Mouse (Mus musculus) ES-E14 (cell line): ENCODE results near the gene Aig1.

Experiments used
- HCFC1 ChIP-seq: IDR thresholded peaks from 2 replicates; pipeline ENCODE4 v1.6.1; 2012; ENCODE audit warnings: low read length, inconsistent platforms, borderline replicate concordance; ENCODE audit not compliant: insufficient read depth
- ZC3H11A ChIP-seq: IDR thresholded peaks from 2 replicates; pipeline ENCODE4 v1.6.1; 2012; ENCODE audit warnings: low read depth, mild to moderate bottlenecking, inconsistent platforms, low read length, borderline replicate concordance
- ZNF384 ChIP-seq: IDR thresholded peaks from 2 replicates; pipeline ENCODE4 v1.6.1; 2012; ENCODE audit warnings: low read depth, low read length, inconsistent platforms

DNA sequence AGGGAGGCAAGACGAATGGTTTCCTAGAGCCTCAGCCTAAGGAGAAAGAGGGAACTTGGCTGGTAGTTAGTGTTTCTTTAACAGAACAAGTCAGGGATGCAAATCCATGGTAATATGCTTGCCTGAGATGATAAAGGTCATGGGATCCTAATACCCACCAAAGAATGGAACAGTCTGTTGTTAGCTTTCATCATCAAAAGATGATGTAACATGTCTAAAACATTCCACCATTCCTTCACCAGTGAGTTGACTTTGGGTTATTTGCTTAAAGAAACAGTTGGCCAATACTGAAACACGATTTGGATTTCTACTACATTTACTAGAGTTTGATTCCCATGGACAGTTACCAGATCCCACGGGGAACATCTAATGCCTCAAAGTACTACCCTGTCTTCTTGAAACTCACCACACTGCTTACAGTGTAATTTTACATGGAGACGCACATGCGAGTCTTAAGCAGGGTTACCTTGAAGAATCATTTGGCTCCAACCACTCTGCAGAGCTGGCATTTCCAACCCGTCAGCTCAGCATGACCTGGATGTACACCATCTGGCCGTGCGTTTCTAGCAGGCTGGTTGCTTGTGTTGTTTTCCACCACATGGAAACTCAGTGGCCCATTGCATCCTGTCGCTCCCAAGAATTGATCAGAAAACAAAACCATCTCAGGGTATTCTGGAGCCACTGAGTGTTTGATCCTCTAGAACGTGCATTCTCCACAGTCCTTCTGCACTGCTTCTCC lies 32.9 kb downstream of the Aig1 start:
- TF ChIP-seq ZNF384 (no peak), HCFC1 (no peak), ZC3H11A (no peak)
